Mouse (Mus musculus) kidney, adult 9 months (tissue): Measurements from ENCODE around the gene Lhfp.

Experiments used
- DNase-seq: peaks from one replicate; pipeline ENCODE4 v3.0.0; 2022

The Lhfp gene

GRCm38 (mm10) chr3:53101711-53102110 is 60.4 kb downstream of the Lhfp start:
- DNase-seq: no peak

GRCm38 (mm10) chr3:53102131-53102756 is 60.9 kb downstream of the Lhfp start:
- DNase-seq: peak; percentile 25

- no peak for DNase-seq
These were observed 61.4 kb downstream of the Lhfp start for GRCm38 (mm10) chr3:53102757-53103153.

GRCm38 (mm10) chr3:53108594-53109373 is 67.5 kb downstream of the Lhfp start:
- no peak for DNase-seq

- DNase-seq: no peak
These were observed 68.6 kb downstream of the Lhfp start for GRCm38 (mm10) chr3:53109879-53110278.

- DNase-seq: no peak
These were observed 70.7 kb downstream of the Lhfp start for GRCm38 (mm10) chr3:53112048-53112447.

- DNase-seq: peak; percentile 26
These were observed 77.4 kb downstream of the Lhfp start for GRCm38 (mm10) chr3:53118755-53119154.

GRCm38 (mm10) chr3:53119978-53120377 is 78.7 kb downstream of the Lhfp start:
- DNase-seq: no peak

GRCm38 (mm10) chr3:53125495-53125894 is 84.2 kb downstream of the Lhfp start:
- no peak for DNase-seq

- DNase-seq: no peak
These were observed 97.5 kb downstream of the Lhfp start for GRCm38 (mm10) chr3:53138785-53139184.

GRCm38 (mm10) chr3:53139205-53139604 is 97.9 kb downstream of the Lhfp start:
- DNase-seq: no peak

GRCm38 (mm10) chr3:53139642-53140041 is 98.3 kb downstream of the Lhfp start:
- DNase-seq: no peak

GRCm38 (mm10) chr3:53142528-53142927 is 101.2 kb downstream of the Lhfp start:
- peak; percentile 14 for DNase-seq

- no peak for DNase-seq
These were observed 104.2 kb downstream of the Lhfp start for GRCm38 (mm10) chr3:53145526-53145925.

GRCm38 (mm10) chr3:53145946-53146345 is 104.6 kb downstream of the Lhfp start:
- DNase-seq: no peak

GRCm38 (mm10) chr3:53147001-53147400 is 105.7 kb downstream of the Lhfp start:
- DNase-seq: no peak

GRCm38 (mm10) chr3:53148751-53149150 is 107.4 kb downstream of the Lhfp start:
- DNase-seq: no peak

GRCm38 (mm10) chr3:53149625-53150320 is 108.4 kb downstream of the Lhfp start:
- no peak for DNase-seq

GRCm38 (mm10) chr3:53151081-53151480 is 109.8 kb downstream of the Lhfp start:
- no peak for DNase-seq

- DNase-seq: no peak
These were observed 110.3 kb downstream of the Lhfp start for GRCm38 (mm10) chr3:53151607-53152006.

- no peak for DNase-seq
These were observed 120.6 kb downstream of the Lhfp start for GRCm38 (mm10) chr3:53161963-53162362.

GRCm38 (mm10) chr3:53165281-53165680 is 124.0 kb downstream of the Lhfp start:
- DNase-seq: peak; percentile 4

GRCm38 (mm10) chr3:53166001-53166400 is 124.7 kb downstream of the Lhfp start:
- peak; percentile 28 for DNase-seq

- DNase-seq: no peak
These were observed 128.2 kb downstream of the Lhfp start for GRCm38 (mm10) chr3:53169486-53169885.
